Mouse (Mus musculus) thymus, postnatal 10 days (tissue): ENCODE measurements around the gene Cfap43.

ENCODE experiments used
- DNase-seq, 2 experiments: peaks; one replicate each; pipeline ENCODE4 v3.0.0; 2021; ENCODE audit warnings: low spot score in 2 of 2

Gene Cfap43

GRCm38 (mm10) chr19:47915251-47915650 lies 3.8 kb downstream of the Cfap43 start:
- no peak for DNase-seq

GRCm38 (mm10) chr19:47914191-47914590 lies 4.9 kb downstream of the Cfap43 start:
- no peak for DNase-seq

GRCm38 (mm10) chr19:47913344-47913743 lies 5.7 kb downstream of the Cfap43 start:
- DNase-seq = no peak

- DNase-seq = no peak
Measured at GRCm38 (mm10) chr19:47910751-47911150, 8.3 kb downstream of the Cfap43 start.

- DNase-seq = no peak
Measured at GRCm38 (mm10) chr19:47910117-47910618, 8.9 kb downstream of the Cfap43 start.

- no peak for DNase-seq
Measured at GRCm38 (mm10) chr19:47909387-47910116, 9.5 kb downstream of the Cfap43 start.

- no peak for DNase-seq
Measured at GRCm38 (mm10) chr19:47908961-47909371, 10.1 kb downstream of the Cfap43 start.

- DNase-seq = no peak
Measured at GRCm38 (mm10) chr19:47907596-47907995, 11.5 kb downstream of the Cfap43 start.

- DNase-seq = no peak
Measured at GRCm38 (mm10) chr19:47905603-47906002, 13.5 kb downstream of the Cfap43 start.

GRCm38 (mm10) chr19:47905081-47905480 lies 14.0 kb downstream of the Cfap43 start:
- no peak for DNase-seq

- DNase-seq = no peak
Measured at GRCm38 (mm10) chr19:47903679-47904078, 15.4 kb downstream of the Cfap43 start.

GRCm38 (mm10) chr19:47902316-47903201 lies 16.5 kb downstream of the Cfap43 start:
- DNase-seq = no peak

GRCm38 (mm10) chr19:47900558-47900957 lies 18.5 kb downstream of the Cfap43 start:
- DNase-seq = no peak

- no peak for DNase-seq
Measured at GRCm38 (mm10) chr19:47900012-47900411, 19.1 kb downstream of the Cfap43 start.

GRCm38 (mm10) chr19:47898472-47899079 lies 20.5 kb downstream of the Cfap43 start:
- DNase-seq = no peak

GRCm38 (mm10) chr19:47893092-47893491 lies 26.0 kb downstream of the Cfap43 start:
- DNase-seq = no peak

GRCm38 (mm10) chr19:47891562-47892312 lies 27.4 kb downstream of the Cfap43 start:
- DNase-seq = no peak

GRCm38 (mm10) chr19:47890489-47891130 lies 28.5 kb downstream of the Cfap43 start:
- no peak for DNase-seq

- DNase-seq = no peak
Measured at GRCm38 (mm10) chr19:47888037-47888436, 31.1 kb downstream of the Cfap43 start.

GRCm38 (mm10) chr19:47887417-47887816 lies 31.7 kb downstream of the Cfap43 start:
- DNase-seq = peak; percentile 26 to 44

- DNase-seq = no peak
Measured at GRCm38 (mm10) chr19:47886617-47887016, 32.5 kb downstream of the Cfap43 start.
